ENCODE assay signal across 22 mouse cellular contexts in the genomic region with DNA sequence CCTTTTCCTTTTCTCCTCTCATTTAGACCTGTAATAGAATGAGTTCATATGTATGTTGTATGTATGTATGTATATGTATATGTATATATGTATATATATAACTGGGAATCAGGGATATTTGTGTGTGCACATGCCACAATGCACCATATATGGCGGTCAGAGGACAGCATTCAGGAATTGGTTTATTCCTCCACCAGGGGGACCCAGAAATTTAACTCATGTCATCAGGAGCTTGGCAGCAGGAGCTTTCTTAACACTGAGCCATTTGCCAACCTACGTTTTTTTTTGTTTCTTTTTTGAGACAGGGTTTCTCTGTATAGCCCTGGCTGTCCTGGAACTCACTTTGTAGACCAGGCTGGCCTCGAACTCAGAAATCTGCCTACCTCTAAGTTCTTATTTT. TPM values are rescaled to one million over a fixed set of nuclear protein-coding genes. Genes with fewer than 3 reads are reported as not detected.
A peak's percentile ranks its signal among the peaks of the same experiment; 100 is the strongest.
DNase-seq lines count a peak whose midpoint lies in the region; ATAC-seq and TF ChIP-seq lines count a peak whose summit lies in the region.
"Had no signal": no experiment of that assay in that cellular context is flagged by ENCODE, and none has a peak within 500 bp of the region (broad histone marks: within the 10 kb centered on the region; RNA-seq: fewer than 3 reads in every experiment).

No protein-coding gene starts in this region.

- H3K4me1 ChIP-seq in kidney, postnatal 0 days (replicated peaks; ENCODE audit: insufficient read depth, low read length): no peaks in the 10 kb centered on the region
- H3K4me1 ChIP-seq: forebrain, embryonic 13.5 days; hindbrain, embryonic 15.5 days; liver, embryonic 12.5 days; midbrain, embryonic 12.5 days had no signal

- no peaks in the 10 kb centered on the region for H3K9me3 ChIP-seq in kidney, postnatal 0 days (replicated peaks; ENCODE audit: low read length)
- H3K9me3 ChIP-seq: forebrain, embryonic 13.5 days; hindbrain, embryonic 15.5 days; liver, embryonic 12.5 days; midbrain, embryonic 12.5 days had no signal

- ATAC-seq in kidney, postnatal 0 days (replicated peaks; ENCODE audit: low FRiP score, low read depth): no peak
- 0 out of 2 replicates have a peak, but pooled peaks have one; percentile 60 for ATAC-seq in common myeloid progenitor, adult 5-6 weeks (replicated peaks; ENCODE audit: low read depth, poor library complexity, severe bottlenecking)
- ATAC-seq: forebrain, embryonic 13.5 days; liver, embryonic 12.5 days had no signal

- no peaks in the 10 kb centered on the region for H3K36me3 ChIP-seq in kidney, postnatal 0 days (ENCODE audit: insufficient read depth, low read length)
- H3K36me3 ChIP-seq: hindbrain, embryonic 15.5 days; liver, embryonic 12.5 days; midbrain, embryonic 12.5 days had no signal

- H3K27me3 ChIP-seq in kidney, postnatal 0 days (ENCODE audit: insufficient read depth, low read length): no peaks in the 10 kb centered on the region
- H3K27me3 ChIP-seq: forebrain, embryonic 13.5 days; hindbrain, embryonic 15.5 days; liver, embryonic 12.5 days; midbrain, embryonic 12.5 days had no signal

- 62% methylated on average over 3 of the region's 3 CpGs for WGBS in kidney, postnatal 0 days

- no peak overlapping the region for H3K4me3 ChIP-seq in kidney, postnatal 0 days (replicated peaks; ENCODE audit: low read depth, low read length)
- H3K4me3 ChIP-seq: forebrain, embryonic 13.5 days; gastrocnemius, adult 2 months; heart, adult 2 months; hindbrain, embryonic 15.5 days; liver, embryonic 12.5 days; midbrain, embryonic 12.5 days had no signal

- intact Hi-C loops in left cerebral cortex, postnatal 4 days (cut with DNase I): no loop called here

- no peak overlapping the region for H3K9ac ChIP-seq in kidney, postnatal 0 days (ENCODE audit: low read depth, low read length)
- H3K9ac ChIP-seq: forebrain, embryonic 13.5 days; hindbrain, embryonic 15.5 days; liver, embryonic 12.5 days; midbrain, embryonic 12.5 days had no signal

- H3K27ac ChIP-seq in kidney, postnatal 0 days: no peak overlapping the region
- H3K27ac ChIP-seq: forebrain, embryonic 13.5 days; gastrocnemius, adult 2 months; heart, adult 2 months; hindbrain, embryonic 15.5 days; liver, embryonic 12.5 days; midbrain, embryonic 12.5 days had no signal

- TF ChIP-seq CTCF in kidney, postnatal 0 days (IDR thresholded peaks at IDR 0.05; ENCODE audit: low read depth): peak; percentile 47; the same call in 1 of the 2 replicates

- DNase-seq in kidney, postnatal 0 days (ENCODE audit: low spot score): peak; percentile 21
- DNase-seq in kidney, adult 8-10 months: no peak
- DNase-seq in 416B (ENCODE audit: low read depth): peak; percentile 59
- peak; percentile 44 for DNase-seq in ES-CJ7 (ENCODE audit: low read depth, low spot score)
- no peak for DNase-seq in thymus, adult 18-20 months
- no peak for DNase-seq in left cerebral cortex, postnatal 4 days
- DNase-seq: adrenal gland, postnatal 36 days; cerebellum, postnatal 36 days; gastrocnemius, adult 2 months; heart, adult 2 months; heart, postnatal 14 days; kidney, adult 11 months; kidney, postnatal 25 days; lung, postnatal 36 days; thymus, adult 2 months had no signal

- no peak overlapping the region for H3K4me2 ChIP-seq in kidney, postnatal 0 days (ENCODE audit: low read length)
- H3K4me2 ChIP-seq: forebrain, embryonic 13.5 days; hindbrain, embryonic 15.5 days; liver, embryonic 12.5 days; midbrain, embryonic 12.5 days had no signal

RNA-seq across cellular contexts. Expression of gene Lrriq4, which starts 10.6 kb away (rescaled TPM):
- 0.46 and 0.54 TPM in 2 replicates for polyA plus RNA-seq in kidney, postnatal 0 days (2015; fragmentation: Nextera tagmentation; extraction: Ambion mirVana)
- total RNA-seq in common myeloid progenitor, adult 5-6 weeks (2017): not detected in 2 replicates
- total RNA-seq in left cerebral cortex, postnatal 4 days (2021): not detected
- total RNA-seq: adrenal gland, postnatal 36 days; gastrocnemius, adult 2 months; heart, adult 2 months; heart, postnatal 14 days; layer of hippocampus, postnatal 25 days; left cerebral cortex, postnatal 25 days had no signal
- polyA plus RNA-seq: forebrain, embryonic 13.5 days; heart, adult 2 months; hindbrain, embryonic 15.5 days; liver, embryonic 12.5 days; midbrain, embryonic 12.5 days; thymus, adult 2 months had no signal

RNA-seq across cellular contexts. Expression of gene Lrrc34, which starts 14.0 kb away (rescaled TPM):
- 2.8 and 3.6 TPM in 2 replicates for polyA plus RNA-seq in kidney, postnatal 0 days (2015; fragmentation: Nextera tagmentation; extraction: Ambion mirVana)
- total RNA-seq in common myeloid progenitor, adult 5-6 weeks (2017): not detected in 2 replicates
- under 1 TPM in 1 of 2 experiments, not detected in 1; 0.58 TPM for total RNA-seq in left cerebral cortex, postnatal 4 days (2021)
- total RNA-seq: gastrocnemius, adult 2 months; heart, adult 2 months; heart, postnatal 14 days; layer of hippocampus, postnatal 25 days had no signal

RNA-seq across cellular contexts. Expression of gene Mynn, which starts 31.8 kb away (rescaled TPM):
- polyA plus RNA-seq in kidney, postnatal 0 days (2015; fragmentation: Nextera tagmentation; extraction: Ambion mirVana): 28.7 and 30.8 TPM in 2 replicates
- 25.5 and 51.1 TPM in 2 replicates for total RNA-seq in common myeloid progenitor, adult 5-6 weeks (2017)
- 10 to 100 TPM; 23.3 to 24.4 TPM for total RNA-seq in left cerebral cortex, postnatal 4 days (2021)

RNA-seq across cellular contexts. Expression of gene Actrt3, which starts 33.9 kb away (rescaled TPM):
- not detected in 2 replicates for polyA plus RNA-seq in kidney, postnatal 0 days (2015; fragmentation: Nextera tagmentation; extraction: Ambion mirVana)
- not detected in 2 replicates for total RNA-seq in common myeloid progenitor, adult 5-6 weeks (2017)
- 1 to 10 TPM; 1.0 to 1.5 TPM for total RNA-seq in left cerebral cortex, postnatal 4 days (2021)
- total RNA-seq: adrenal gland, postnatal 36 days; gastrocnemius, adult 2 months; heart, adult 2 months; heart, postnatal 14 days had no signal
- polyA plus RNA-seq: heart, adult 2 months; liver, embryonic 12.5 days; midbrain, embryonic 12.5 days; thymus, adult 2 months had no signal

Comparison
In these comparisons a context has a peak if more than half of its experiments do, and no peak if none do; other contexts are left out.
1. DNase-seq: peak in kidney, postnatal 0 days (single experiment), 416B (single experiment) and ES-CJ7 (single experiment); none in kidney, adult 8-10 months (0 of 2), thymus, adult 18-20 months (0 of 2) and left cerebral cortex, postnatal 4 days (single experiment).